Mouse (Mus musculus) small intestine, adult 2 months (tissue): ENCODE measurements at regions not wholly inside any gene's neighbourhood (a gene's known extent, or its start where the extent isn't known, plus 50 kb on each side); places are given as distances from the start of the nearest gene placed in this dataset.

Experiments used
- H3K27ac ChIP-seq: fragments of 200-500 bp; 2 replicates; pipeline ENCODE4 v1.5.1; 2012; ENCODE audit warnings: low read depth, low read length, control low read depth, inconsistent platforms; ENCODE audit not compliant: insufficient read depth
- H3K27me3 ChIP-seq: fragments of 200-500 bp; 2 replicates; pipeline ENCODE4 v1.6.1; 2012; ENCODE audit warnings: mild to moderate bottlenecking, moderate library complexity, low read length, inconsistent platforms; ENCODE audit not compliant: control insufficient read depth, insufficient read depth
- H3K36me3 ChIP-seq: fragments of 200-500 bp; 2 replicates; pipeline ENCODE4 v1.6.1; 2012; ENCODE audit warnings: mild to moderate bottlenecking, low read length, control low read depth, inconsistent platforms; ENCODE audit not compliant: control insufficient read depth, insufficient read depth
- H3K4me1 ChIP-seq: fragments of 200-500 bp; 2 replicates; pipeline ENCODE4 v1.6.1; 2012; ENCODE audit warnings: low read length, inconsistent platforms, mixed read lengths; ENCODE audit not compliant: control insufficient read depth, insufficient read depth, insufficient read length
- H3K4me3 ChIP-seq: fragments of 200-500 bp; 2 replicates; pipeline ENCODE4 v1.5.1; 2012; ENCODE audit warnings: low read depth, mild to moderate bottlenecking, control low read depth, inconsistent platforms, low read length, moderate library complexity
- CTCF ChIP-seq: fragments of 200-500 bp; IDR thresholded peaks from 2 replicates; pipeline ENCODE4 v1.5.1; 2012; ENCODE audit warnings: low read depth, mild to moderate bottlenecking, control low read depth, inconsistent platforms, low read length, moderate library complexity, mixed read lengths; ENCODE audit not compliant: insufficient replicate concordance, insufficient read length; ENCODE audit errors: extremely low read depth
- POLR2A ChIP-seq: fragments of 200-500 bp; IDR thresholded peaks from 2 replicates; pipeline ENCODE4 v1.6.1; 2012; ENCODE audit warnings: low read depth, mild to moderate bottlenecking, control low read depth, inconsistent platforms, low read length, moderate library complexity
- WGBS: fragments of 180-500 bp; shearing (Covaris S2); methylation state at CpG from one replicate; pipeline ENCODE4 v1.1.7; 2018; 5-methylcytosine and 5-hydroxymethylcytosine counted together

- H3K4me1 ChIP-seq: peaks cover 4% of the 10 kb centered on the region; the same call in 1 of the 2 replicates
- no peaks in the 10 kb centered on the region for H3K36me3 ChIP-seq
- 26% methylated on average over 4 of the region's 4 CpGs for WGBS
- no peaks in the 10 kb centered on the region for H3K27me3 ChIP-seq
- TF ChIP-seq POLR2A: no peak
- TF ChIP-seq CTCF: no peak
- no peak overlapping the region for H3K4me3 ChIP-seq
- no peak overlapping the region for H3K27ac ChIP-seq
These were observed 64.8 kb downstream of the Dll1 start for GRCm38 (mm10) chr17:15311822-15312221.

- H3K4me1 ChIP-seq: peaks cover 4% of the 10 kb centered on the region; the same call in 1 of the 2 replicates
- no peak overlapping the region for H3K27ac ChIP-seq
- no peaks in the 10 kb centered on the region for H3K36me3 ChIP-seq
- TF ChIP-seq CTCF: no peak
- no peak for TF ChIP-seq POLR2A
- WGBS: 81% methylated on average over 2 of the region's 2 CpGs
- H3K27me3 ChIP-seq: no peaks in the 10 kb centered on the region
- H3K4me3 ChIP-seq: no peak overlapping the region
These were observed 66.2 kb downstream of the Dll1 start for GRCm38 (mm10) chr17:15310465-15310864.

- Histone ChIP-seq H3K36me3 (no peaks in the 10 kb centered on the region), H3K27ac (no peak overlapping the region), H3K4me3 (no peak overlapping the region), H3K4me1 (no peaks in the 10 kb centered on the region; the same call in 1 of the 2 replicates), H3K27me3 (no peaks in the 10 kb centered on the region)
- TF ChIP-seq CTCF: no peak
- no peak for TF ChIP-seq POLR2A
- 80% methylated on average over 1 of the region's 1 CpGs for WGBS
These were observed 74.6 kb downstream of the Dll1 start for GRCm38 (mm10) chr17:15302110-15302509.

DNA sequence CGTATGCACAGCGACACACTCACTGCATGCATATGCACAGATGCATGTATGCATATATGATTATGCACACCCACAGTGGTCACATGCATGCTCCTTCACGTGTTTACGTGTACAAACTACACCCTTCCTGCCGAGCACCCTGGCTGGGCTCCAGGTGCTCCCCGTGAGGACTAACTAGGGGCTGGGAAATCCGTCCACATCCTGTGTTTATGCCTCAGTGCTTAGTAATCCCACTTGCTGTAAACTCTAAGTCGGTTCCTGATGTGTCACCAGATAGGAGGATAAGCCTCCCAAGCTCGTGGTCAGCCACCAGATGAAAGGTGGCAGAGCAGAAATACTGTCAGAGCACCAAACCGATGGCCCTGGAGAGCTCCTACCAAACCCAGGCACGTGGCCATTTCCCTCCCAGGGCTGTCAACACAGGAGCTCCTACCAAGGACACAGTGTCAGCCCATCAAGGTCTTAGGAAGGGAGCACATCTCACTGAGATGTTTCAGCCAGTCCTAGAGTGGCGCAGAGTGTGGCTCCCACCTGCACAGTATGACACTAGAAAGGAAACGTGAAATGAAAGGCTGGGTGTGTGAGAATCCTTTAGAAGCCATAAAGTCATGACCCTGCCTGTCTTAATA, 76.8 kb downstream of the Dll1 start:
- whole genome bisulfite sequencing: 62% methylated on average over 13 of the region's 13 CpGs
- no peak overlapping the region for H3K27ac ChIP-seq
- TF ChIP-seq POLR2A (no peak), CTCF (no peak)
- H3K4me3 ChIP-seq: no peak overlapping the region
- no peaks in the 10 kb centered on the region for H3K27me3 ChIP-seq
- H3K4me1 ChIP-seq: no peaks in the 10 kb centered on the region; the same call in 1 of the 2 replicates
- H3K36me3 ChIP-seq: no peaks in the 10 kb centered on the region

- Histone ChIP-seq H3K36me3 (no peaks in the 10 kb centered on the region), H3K4me3 (no peak overlapping the region), H3K4me1 (peaks cover 7% of the 10 kb centered on the region; the same call in 1 of the 2 replicates), H3K27ac (no peak overlapping the region), H3K27me3 (no peaks in the 10 kb centered on the region)
- 89% methylated on average over 5 of the region's 5 CpGs for WGBS
- TF ChIP-seq CTCF: no peak
- no peak for TF ChIP-seq POLR2A
These were observed 82.5 kb downstream of the Dll1 start for GRCm38 (mm10) chr17:15294165-15294585.

DNA sequence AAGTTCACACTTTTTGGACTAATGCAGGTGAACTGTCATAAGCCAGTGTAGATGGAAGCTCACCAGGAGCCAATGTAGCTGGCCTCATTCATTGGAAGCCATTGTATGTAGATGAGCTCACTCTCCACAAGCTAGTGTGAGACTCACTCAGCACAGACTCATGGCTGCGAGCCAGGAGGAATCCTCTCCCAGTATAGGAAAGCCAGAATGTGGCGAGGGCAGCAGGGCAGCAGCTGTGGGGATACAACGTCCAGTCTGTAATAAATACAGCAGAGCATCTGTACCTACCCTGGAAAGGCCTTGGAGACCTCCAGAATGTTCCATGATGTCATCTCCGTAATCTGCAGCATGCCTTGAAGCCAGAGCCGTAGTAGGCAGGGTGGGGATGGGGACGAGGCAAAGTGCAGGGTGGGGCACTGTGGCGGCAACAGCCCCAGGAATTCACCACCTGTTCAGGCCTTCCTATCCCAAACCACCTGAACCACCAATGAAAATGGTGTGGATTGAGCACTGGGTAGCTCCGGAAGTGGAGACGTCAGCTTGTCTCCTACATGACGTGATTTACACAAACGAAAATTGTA, 84.1 kb downstream of the Dll1 start:
- no peak overlapping the region for H3K27ac ChIP-seq
- 36% methylated on average over 11 of the region's 11 CpGs for WGBS
- no peaks in the 10 kb centered on the region for H3K27me3 ChIP-seq
- TF ChIP-seq CTCF (no peak), POLR2A (no peak)
- no peaks in the 10 kb centered on the region for H3K36me3 ChIP-seq
- no peak overlapping the region for H3K4me3 ChIP-seq
- peaks cover 7% of the 10 kb centered on the region; the same call in 1 of the 2 replicates for H3K4me1 ChIP-seq

- Histone ChIP-seq H3K27ac (no peak overlapping the region), H3K36me3 (no peaks in the 10 kb centered on the region), H3K4me1 (peaks cover 7% of the 10 kb centered on the region; the same call in 1 of the 2 replicates), H3K4me3 (no peak overlapping the region), H3K27me3 (no peaks in the 10 kb centered on the region)
- WGBS: 87% methylated on average over 4 of the region's 4 CpGs
- TF ChIP-seq POLR2A (no peak), CTCF (no peak)
These were observed 85.0 kb downstream of the Dll1 start for GRCm38 (mm10) chr17:15291626-15292025.
